Mouse (Mus musculus) Patski (cell line): ENCODE results near the gene Cyp2t4. TPM values are rescaled to one million over a fixed set of nuclear protein-coding genes. Genes with fewer than 3 reads are reported as not detected.
A peak's percentile ranks its signal among the peaks of the same experiment; 100 is the strongest.

Experiments
- ATAC-seq: fragments of 100-300 bp; one replicate; pipeline ENCODE4 v1.8.0; 2021
- CTCF ChIA-PET: fragments of 350-600 bp; sonication (Branson Sonifier 250); formaldehyde crosslinking; loops from one replicate; lab custom pipeline; 2022; ENCODE audit warnings: inconsistent platforms; lab: Charles Lee
- POLR2A ChIA-PET: fragments of 350-600 bp; sonication (Branson Sonifier 250); formaldehyde crosslinking; loops from one replicate; lab custom pipeline; 2022; ENCODE audit warnings: antibody characterized with exemption, inconsistent platforms; lab: Charles Lee
- DNase-seq: peaks from one replicate; pipeline ENCODE4 v3.0.0-alpha.2; 2011; ENCODE audit warnings: low read depth, low spot score
- H3K27me3 ChIP-seq: fragments of 371-371 bp; one replicate; pipeline ENCODE4 v1.5.1; 2021
- CTCF ChIP-seq: fragments of 100-300 bp; IDR thresholded peaks from one replicate; pipeline ENCODE4 v1.5.1; 2021
- in situ Hi-C: fragments of 300-500 bp; cut with MboI; formaldehyde crosslinking; loops from 3 replicates; pipeline ENCODE4 v1.11.1; 2018; ENCODE audit warnings: low pct_unique_long_range_greater_than_20kb, mixed read lengths
- polyA plus RNA-seq: library from polyadenylated mRNA; unstranded; gene quantifications from one replicate; pipeline ENCODE4 v1.2.3, GENCODE M21; 2021

The Cyp2t4 gene
- polyA plus RNA-seq, 1 experiment from 2014 or later, result 0.33 TPM

GRCm38 (mm10) chr7:27166614-27167474 is 13.3 kb downstream of the Cyp2t4 start, which contains the start of gene Egln2:
TSS of gene Egln2 (minus strand) at chr7:27166802.
- in situ Hi-C loops, result no loop called here
- ChIA-PET CTCF (interaction anchor here (0.8 kb wide), 1 partner anchor 16 kb away, joined by 3 read pairs; no protein-coding TSS in a partner anchor), POLR2A (interaction anchor here (1.3 to 1.7 kb wide), 2 partner anchors 13 to 58 kb away, joined by 5 to 6 read pairs; no protein-coding TSS in a partner anchor)
- no peak for TF ChIP-seq CTCF
- H3K27me3 ChIP-seq, result no peaks in the 10 kb centered on the region
- peak; percentile 71 for DNase-seq
- peak; percentile 65 for ATAC-seq

- ATAC-seq (no peak), DNase-seq (no peak)
- ChIA-PET POLR2A (interaction anchor here (1.3 to 1.7 kb wide), 2 partner anchors 12 to 58 kb away, joined by 5 to 6 read pairs; no protein-coding TSS in a partner anchor), CTCF (interaction anchor here (0.8 kb wide), 1 partner anchor 17 kb away, joined by 3 read pairs; no protein-coding TSS in a partner anchor)
- no peaks in the 10 kb centered on the region for H3K27me3 ChIP-seq
- no peak for TF ChIP-seq CTCF
- in situ Hi-C loops, result no loop called here
Observed at GRCm38 (mm10) chr7:27167475-27168094, 14.1 kb downstream of the Cyp2t4 start.

GRCm38 (mm10) chr7:27168371-27168770 is 14.9 kb downstream of the Cyp2t4 start:
- H3K27me3 ChIP-seq, result no peaks in the 10 kb centered on the region
- ChIA-PET POLR2A (no interaction called here), CTCF (interaction anchor here (0.8 kb wide), 1 partner anchor 26 kb away, joined by 3 read pairs; no protein-coding TSS in a partner anchor)
- no peak for TF ChIP-seq CTCF
- in situ Hi-C loops, result no loop called here
- ATAC-seq (no peak), DNase-seq (no peak)

DNA sequence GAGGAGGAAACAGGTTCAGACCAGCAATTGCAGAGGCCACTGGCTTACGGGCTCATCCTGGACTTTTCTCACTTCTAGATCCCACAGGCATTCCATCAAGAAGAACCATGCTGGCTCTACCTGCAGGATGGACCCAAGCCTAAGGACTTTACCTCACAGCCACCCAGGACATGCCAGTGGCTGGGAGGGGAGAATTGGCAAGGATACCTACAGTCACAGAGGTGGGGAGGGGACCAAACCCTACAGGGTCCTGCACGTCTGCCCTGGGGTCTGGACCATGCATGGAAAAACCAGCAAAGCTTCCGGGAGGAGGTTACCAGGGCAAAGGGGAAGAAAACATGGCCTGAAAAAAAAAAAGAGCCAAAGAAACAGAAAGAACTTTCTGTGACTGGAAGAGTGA is 17.5 kb downstream of the Cyp2t4 start:
- DNase-seq (no peak), ATAC-seq (no peak)
- ChIA-PET CTCF (no interaction called here), POLR2A (no interaction called here)
- TF ChIP-seq CTCF, result no peak
- H3K27me3 ChIP-seq, result no peaks in the 10 kb centered on the region
- in situ Hi-C loops, result no loop called here

DNA sequence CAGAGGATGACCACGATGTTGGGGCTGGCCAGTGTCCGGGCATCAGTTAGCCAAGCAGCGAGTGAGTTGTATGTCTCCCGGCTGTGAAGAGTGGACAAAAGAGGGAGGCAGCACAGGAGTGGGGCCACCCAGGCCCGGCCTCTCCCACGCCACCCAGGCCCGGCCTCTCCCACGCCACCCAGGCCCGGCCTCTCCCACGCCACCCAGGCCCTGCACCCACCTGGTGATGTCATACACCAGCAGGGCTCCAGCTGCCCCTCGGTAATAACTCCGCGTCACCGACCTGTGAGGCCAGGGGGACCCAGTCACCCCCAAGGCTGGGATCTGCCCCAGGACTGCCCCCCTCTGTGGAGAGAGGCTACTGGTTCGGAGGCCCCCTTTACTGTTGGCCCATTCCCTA is 21.0 kb downstream of the Cyp2t4 start:
- ChIA-PET CTCF (no interaction called here), POLR2A (no interaction called here)
- ATAC-seq, result no peak
- in situ Hi-C loops, result no loop called here
- no peak for TF ChIP-seq CTCF
- H3K27me3 ChIP-seq, result no peaks in the 10 kb centered on the region
- DNase-seq, result no peak

DNA sequence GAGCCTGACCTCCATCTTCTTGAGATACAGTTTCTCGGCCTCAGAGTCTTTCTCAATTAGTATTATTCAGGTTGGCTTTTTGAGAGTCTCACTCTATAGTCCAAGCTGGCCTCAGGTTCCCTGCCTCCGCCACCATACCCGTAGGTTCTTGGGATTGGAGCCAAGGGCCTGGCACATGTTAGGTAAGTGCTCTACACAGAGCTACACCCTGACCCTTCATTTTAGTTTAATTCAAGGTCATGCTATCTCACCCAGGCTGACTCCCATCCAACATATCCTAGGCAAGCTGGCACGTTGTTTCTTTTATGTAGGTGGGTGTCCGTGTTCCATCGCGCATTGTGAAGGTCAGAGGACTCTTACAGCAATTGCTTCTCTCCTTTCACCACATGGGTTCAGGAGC is 21.4 kb downstream of the Cyp2t4 start:
- CTCF ChIA-PET, result no interaction called here
- no peak for DNase-seq
- H3K27me3 ChIP-seq, result no peaks in the 10 kb centered on the region
- ATAC-seq, result no peak
- TF ChIP-seq CTCF, result no peak
- POLR2A ChIA-PET, result no interaction called here
- in situ Hi-C loops, result loop anchor here (25.0 kb wide), 1 partner anchor 312 kb away; the partner anchor contains the start of genes Prx and Sertad1

- no peak for ATAC-seq
- H3K27me3 ChIP-seq, result no peaks in the 10 kb centered on the region
- ChIA-PET POLR2A (no interaction called here), CTCF (interaction anchor here (1.2 to 2.9 kb wide), 5 partner anchors 12 to 18 kb away, joined by 3 to 11 read pairs (median 3); no protein-coding TSS in a partner anchor)
- TF ChIP-seq CTCF, result no peak
- no peak for DNase-seq
- in situ Hi-C loops, result loop anchor here (25.0 kb wide), 1 partner anchor 309 kb away; the partner anchor contains the start of genes Prx and Sertad1
Observed at GRCm38 (mm10) chr7:27177942-27178323, 24.4 kb downstream of the Cyp2t4 start.

- TF ChIP-seq CTCF, result peak; percentile 61
- DNase-seq (peak; percentile 96), ATAC-seq (peak; percentile 93)
- CTCF ChIA-PET, result interaction anchor here (1.2 to 2.9 kb wide), 4 partner anchors 13 to 23 kb away, joined by 3 to 11 read pairs (median 6); no protein-coding TSS in a partner anchor
- no peaks in the 10 kb centered on the region for H3K27me3 ChIP-seq
- POLR2A ChIA-PET, result interaction anchor here (1.0 to 1.4 kb wide), 2 partner anchors 12 to 47 kb away, joined by 3 to 6 read pairs; partner anchors contain the start of gene Egln2
- in situ Hi-C loops, result loop anchor here (25.0 kb wide), 1 partner anchor 309 kb away; the partner anchor contains the start of genes Prx and Sertad1
Observed at GRCm38 (mm10) chr7:27178324-27179216, 25.1 kb downstream of the Cyp2t4 start, which contains the start of gene Rab4b. TSS of gene Rab4b (minus strand) at chr7:27178896.

DNA sequence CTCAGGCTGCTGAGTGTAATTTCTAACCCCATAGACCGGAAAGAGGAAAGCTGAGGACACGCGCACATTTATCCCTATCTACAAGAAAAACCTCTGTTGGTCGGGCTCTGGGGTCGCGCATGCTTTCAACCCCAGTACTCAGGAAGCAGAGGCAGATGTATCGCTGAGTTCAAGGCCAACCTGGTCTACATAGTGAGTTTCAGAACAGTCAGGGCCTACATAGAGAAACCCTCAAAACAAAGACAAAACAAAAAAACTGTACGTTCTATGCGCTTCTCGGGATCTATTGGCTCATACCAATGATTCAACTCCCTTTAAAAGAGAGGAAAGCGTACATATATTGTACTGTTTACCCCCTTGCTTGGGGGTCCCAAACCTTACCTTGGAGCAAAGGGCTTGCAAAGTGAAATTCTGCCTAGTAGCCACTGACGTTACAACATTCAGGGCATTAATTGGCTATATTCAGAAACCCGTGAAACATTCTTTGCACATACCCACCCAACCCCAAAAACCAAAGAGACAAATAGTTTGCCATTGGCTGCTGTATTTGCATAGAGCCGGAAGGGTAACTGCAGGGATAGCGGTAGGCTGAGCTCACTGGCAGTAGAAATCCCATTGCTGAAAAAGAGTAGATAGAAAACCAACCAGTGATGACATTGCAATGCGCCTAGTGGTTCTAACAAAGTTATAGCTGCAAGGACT is 25.9 kb downstream of the Cyp2t4 start:
- DNase-seq, result no peak
- ChIA-PET POLR2A (interaction anchor here (1.0 to 1.4 kb wide), 3 partner anchors 13 to 47 kb away, joined by 3 to 6 read pairs (median 3); partner anchors contain the start of gene Egln2), CTCF (interaction anchor here (1.0 to 2.9 kb wide), 4 partner anchors 13 to 24 kb away, joined by 3 to 11 read pairs (median 6); no protein-coding TSS in a partner anchor)
- no peaks in the 10 kb centered on the region for H3K27me3 ChIP-seq
- in situ Hi-C loops, result loop anchor here (25.0 kb wide), 1 partner anchor 308 kb away; the partner anchor contains the start of genes Prx and Sertad1
- peak; percentile 0 for ATAC-seq
- TF ChIP-seq CTCF, result no peak
